Mouse (Mus musculus): ENCODE measurements around the gene Mpzl1. TPM values are rescaled to one million over a fixed set of nuclear protein-coding genes. Genes with fewer than 3 reads are reported as not detected.

Gene Mpzl1
- polyA plus RNA-seq, 1 experiment from 2014 or later = 157 TPM

Other genes starting within 250 kb of the Mpzl1 start
- gene Dcaf6, start 174.1 kb downstream of the Mpzl1 start, polyA plus RNA-seq (2015; fragmentation: Nextera tagmentation; extraction: Ambion mirVana) = 12.8 and 14.6 TPM in 2 replicates
- gene Mpc2, start 173.9 kb downstream of the Mpzl1 start, polyA plus RNA-seq (2015; fragmentation: Nextera tagmentation; extraction: Ambion mirVana) = 173 and 191 TPM in 2 replicates
- 0.26 and 0.35 TPM in 2 replicates for gene Adcy10, start 149.4 kb downstream of the Mpzl1 start, polyA plus RNA-seq (2015; fragmentation: Nextera tagmentation; extraction: Ambion mirVana)
- gene Rcsd1, start 75.2 kb upstream of the Mpzl1 start, polyA plus RNA-seq (2015; fragmentation: Nextera tagmentation; extraction: Ambion mirVana) = 12.4 and 13.5 TPM in 2 replicates
- 24.1 and 31.6 TPM in 2 replicates for gene Creg1, start 129.2 kb upstream of the Mpzl1 start, polyA plus RNA-seq (2015; fragmentation: Nextera tagmentation; extraction: Ambion mirVana)
- gene Cd247, start 154.1 kb upstream of the Mpzl1 start, polyA plus RNA-seq (2015; fragmentation: Nextera tagmentation; extraction: Ambion mirVana) = 0.60 and 1.5 TPM in 2 replicates